In the genomic region with DNA sequence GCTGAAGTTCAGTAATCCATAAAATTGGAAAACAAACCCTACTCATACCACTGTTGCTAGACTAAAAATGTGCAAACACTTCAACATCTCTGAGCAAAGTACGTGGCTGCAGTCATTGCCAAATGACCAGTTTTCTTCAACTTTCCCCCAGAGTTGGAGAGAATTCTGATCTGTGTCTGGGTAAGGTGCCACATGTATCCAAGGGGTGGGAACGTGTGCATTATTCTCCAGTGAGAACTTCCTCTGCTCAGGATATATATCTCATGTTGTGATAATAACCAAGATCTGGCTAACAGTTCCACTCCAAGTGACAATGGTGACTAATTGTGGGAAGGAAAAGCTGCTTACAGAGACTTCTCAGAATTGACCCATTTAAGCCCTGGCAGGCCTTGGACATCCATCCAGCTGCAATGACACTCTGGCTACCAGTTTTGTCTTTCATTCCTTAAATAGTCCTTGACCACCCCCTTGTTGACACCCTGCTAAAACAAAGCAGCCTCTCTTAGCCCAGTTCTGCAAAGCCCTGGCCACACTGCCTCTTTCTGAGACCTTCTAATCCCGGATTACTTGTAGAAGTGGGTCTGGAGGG, we compare ENCODE assay signal across 12 mouse cellular contexts.
"Had no signal": no experiment of that assay in that cellular context is flagged by ENCODE, and none has a peak within 500 bp of the region (broad histone marks: within the 10 kb centered on the region; RNA-seq: fewer than 3 reads in every experiment).

No protein-coding gene starts in this region.

- H3K27ac ChIP-seq: layer of hippocampus, adult 2 months; liver, embryonic 12.5 days; neural tube, embryonic 13.5 days had no signal

- DNase-seq: kidney, adult 18-20 months; kidney, postnatal 10 days; kidney, postnatal 4 days; lung, postnatal 10 days; right cerebral cortex, adult 18-20 months; right cerebral cortex, postnatal 25 days; thymus, postnatal 4 days had no signal

- H3K27me3 ChIP-seq: limb, embryonic 15.5 days; neural tube, embryonic 13.5 days had no signal

- H3K9ac ChIP-seq: limb, embryonic 15.5 days; liver, embryonic 12.5 days; neural tube, embryonic 13.5 days had no signal

- ATAC-seq: liver, embryonic 12.5 days had no signal

- H3K4me2 ChIP-seq: limb, embryonic 15.5 days; liver, embryonic 12.5 days; midbrain, embryonic 11.5 days; neural tube, embryonic 13.5 days had no signal

- H3K4me3 ChIP-seq: layer of hippocampus, adult 2 months; limb, embryonic 15.5 days; liver, embryonic 12.5 days; neural tube, embryonic 13.5 days had no signal

- H3K36me3 ChIP-seq: limb, embryonic 15.5 days; liver, embryonic 12.5 days; neural tube, embryonic 13.5 days had no signal

- H3K9me3 ChIP-seq: limb, embryonic 15.5 days; liver, embryonic 12.5 days; neural tube, embryonic 13.5 days had no signal
